Mouse (Mus musculus) hindbrain, embryonic 11.5 days (tissue): ENCODE results near the gene Fem1b. TPM values are rescaled to one million over a fixed set of nuclear protein-coding genes. Genes with fewer than 3 reads are reported as not detected.
"Not testable (repeated sequence)": the region's sequence is repeated elsewhere in the genome, so short reads cannot be mapped to it uniquely, and the experiment has no call there.

Experiments
- ATAC-seq: fragments of 200-750 bp; cut with Nextera tagmentation; 2 replicates; pipeline ENCODE4 v1.8.0; 2017; ENCODE audit warnings: mild to moderate bottlenecking, moderate TSS enrichment, moderate library complexity; ENCODE audit not compliant: low FRiP score
- DNase-seq: peaks from one replicate; pipeline ENCODE4 v3.0.0-alpha.2; 2015; ENCODE audit warnings: low spot score
- H3K27ac ChIP-seq: fragments of 300-500 bp; sonication (generic); 2 replicates; pipeline ENCODE4 v1.5.1; 2014; ENCODE audit warnings: mild to moderate bottlenecking, low read depth, low read length
- H3K27me3 ChIP-seq: fragments of 300-500 bp; sonication (generic); 2 replicates; pipeline ENCODE4 v1.6.1; 2014; ENCODE audit warnings: mild to moderate bottlenecking, low read length, moderate library complexity, mixed read lengths; ENCODE audit not compliant: control insufficient read depth, insufficient read depth
- H3K36me3 ChIP-seq: fragments of 300-500 bp; sonication (generic); 2 replicates; pipeline ENCODE4 v1.6.1; 2014; ENCODE audit warnings: mild to moderate bottlenecking, low read length, moderate library complexity, mixed read lengths; ENCODE audit not compliant: control insufficient read depth, insufficient read depth
- H3K4me1 ChIP-seq: fragments of 300-500 bp; sonication (generic); replicated peaks from 2 replicates; pipeline ENCODE4 v1.6.1; 2014; ENCODE audit warnings: low read length, mixed read lengths; ENCODE audit not compliant: control insufficient read depth, insufficient read depth
- H3K4me2 ChIP-seq: fragments of 300-500 bp; sonication (generic); replicated peaks from 2 replicates; pipeline ENCODE4 v1.6.1; 2014; ENCODE audit warnings: mild to moderate bottlenecking, low read depth, low read length
- H3K4me3 ChIP-seq: fragments of 300-500 bp; sonication (generic); 2 replicates; pipeline ENCODE4 v1.5.1; 2014; ENCODE audit warnings: low read depth, low read length
- H3K9ac ChIP-seq: fragments of 300-500 bp; sonication (generic); 2 replicates; pipeline ENCODE4 v1.6.1; 2014; ENCODE audit warnings: low read depth, low read length
- H3K9me3 ChIP-seq: fragments of 300-500 bp; sonication (generic); 2 replicates; pipeline ENCODE4 v1.6.1; 2016; ENCODE audit warnings: low read length; ENCODE audit not compliant: control insufficient read depth
- WGBS: fragments of 180-500 bp; shearing (Covaris S2); extraction: QIAGEN DNeasy Blood & Tissue Kit; methylation state at CpG from one replicate; pipeline ENCODE4 v1.1.7; 2014; 5-methylcytosine and 5-hydroxymethylcytosine counted together
- polyA plus RNA-seq: library from polyadenylated mRNA; unstranded; fragments of >200 nt; fragmentation: Nextera tagmentation; extraction: Ambion mirVana; gene quantifications from 2 replicates; pipeline ENCODE4 v1.2.1, GENCODE M21; 2014

Gene Fem1b
- 46.9 and 53.7 TPM in 2 replicates for polyA plus RNA-seq

DNA sequence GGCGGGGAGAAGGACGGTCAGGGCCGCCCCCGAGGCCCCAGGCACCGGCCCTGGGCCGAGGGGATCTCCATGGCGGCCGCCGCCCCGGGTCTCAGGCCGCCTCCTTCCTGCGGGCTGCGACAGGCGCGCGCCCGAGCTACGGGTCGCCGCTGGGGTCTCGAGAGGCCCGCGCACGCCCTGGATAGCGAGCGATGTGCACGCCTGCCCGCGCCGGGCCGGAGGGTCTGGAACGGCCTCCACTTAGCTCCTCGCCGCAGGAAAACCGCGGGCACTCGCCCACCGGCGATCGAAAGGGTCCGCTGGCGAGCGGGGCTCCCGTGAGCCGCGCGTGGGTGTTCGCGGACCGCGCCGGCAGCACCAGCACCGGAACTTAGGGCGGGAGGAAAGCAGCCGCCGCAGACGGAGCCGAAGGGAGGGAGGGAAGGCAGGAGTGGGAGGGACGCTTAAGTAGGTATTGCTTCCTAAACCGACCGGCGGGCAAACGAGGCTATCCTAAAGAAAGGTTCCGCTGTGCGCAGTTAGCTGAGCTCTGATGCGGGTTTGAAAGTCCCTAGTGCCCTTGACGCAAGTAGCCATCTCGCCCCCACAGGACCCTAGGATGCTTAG is at the start of gene Fem1b:
Gene Fem1b, minus strand, starts transcription at position 419 of the 606 bp plus-strand sequence.
- H3K27ac ChIP-seq = peak within 1 kb of the TSS; percentile 96
- WGBS = under 1% methylated on average over 54 of the region's 68 CpGs
- H3K4me1 ChIP-seq = 0 out of 2 replicates have a peak, but pooled peaks cover 2% of the 10 kb centered on the region
- no peaks in the 10 kb centered on the region for H3K36me3 ChIP-seq
- H3K9ac ChIP-seq = peak within 1 kb of the TSS; percentile 88
- H3K4me2 ChIP-seq = peak within 1 kb of the TSS; percentile 85
- H3K9me3 ChIP-seq = no peaks in the 10 kb centered on the region
- peak within 1 kb of the TSS; percentile 79 for H3K4me3 ChIP-seq
- peak; percentile 95 for DNase-seq
- peak; percentile 92 for ATAC-seq
- no peaks in the 10 kb centered on the region for H3K27me3 ChIP-seq

GRCm38 (mm10) chr9:62860866-62861265 is 49.1 kb upstream of the Fem1b start:
- no peak overlapping the region for H3K9ac ChIP-seq
- H3K36me3 ChIP-seq = no peaks in the 10 kb centered on the region
- H3K27ac ChIP-seq = no peak overlapping the region
- WGBS = 68% methylated on average over 4 of the region's 4 CpGs
- no peaks in the 10 kb centered on the region for H3K9me3 ChIP-seq
- H3K4me1 ChIP-seq = 0 out of 2 replicates have a peak, but pooled peaks cover 2% of the 10 kb centered on the region
- no peak overlapping the region for H3K4me3 ChIP-seq
- no peaks in the 10 kb centered on the region for H3K27me3 ChIP-seq
- H3K4me2 ChIP-seq = no peak overlapping the region
- DNase-seq = no peak
- ATAC-seq = no peak

GRCm38 (mm10) chr9:62860102-62860501 is 48.4 kb upstream of the Fem1b start:
- H3K4me3 ChIP-seq, H3K4me1 ChIP-seq, H3K9me3 ChIP-seq, H3K27me3 ChIP-seq, H3K27ac ChIP-seq, ATAC-seq, H3K4me2 ChIP-seq, DNase-seq, H3K36me3 ChIP-seq, H3K9ac ChIP-seq: not testable (repeated sequence)
- 66% methylated on average over 6 of the region's 7 CpGs for WGBS

GRCm38 (mm10) chr9:62858266-62859019 is 46.7 kb upstream of the Fem1b start:
- 59% methylated on average over 8 of the region's 8 CpGs for WGBS
- H3K36me3 ChIP-seq = no peaks in the 10 kb centered on the region
- no peak overlapping the region for H3K9ac ChIP-seq
- no peaks in the 10 kb centered on the region for H3K9me3 ChIP-seq
- no peak overlapping the region for H3K4me2 ChIP-seq
- no peaks in the 10 kb centered on the region for H3K27me3 ChIP-seq
- no peak for ATAC-seq
- H3K4me3 ChIP-seq = no peak overlapping the region
- no peak overlapping the region for H3K27ac ChIP-seq
- DNase-seq = no peak
- peaks cover 5% of the 10 kb centered on the region; the same call in 1 of the 2 replicates for H3K4me1 ChIP-seq

DNA sequence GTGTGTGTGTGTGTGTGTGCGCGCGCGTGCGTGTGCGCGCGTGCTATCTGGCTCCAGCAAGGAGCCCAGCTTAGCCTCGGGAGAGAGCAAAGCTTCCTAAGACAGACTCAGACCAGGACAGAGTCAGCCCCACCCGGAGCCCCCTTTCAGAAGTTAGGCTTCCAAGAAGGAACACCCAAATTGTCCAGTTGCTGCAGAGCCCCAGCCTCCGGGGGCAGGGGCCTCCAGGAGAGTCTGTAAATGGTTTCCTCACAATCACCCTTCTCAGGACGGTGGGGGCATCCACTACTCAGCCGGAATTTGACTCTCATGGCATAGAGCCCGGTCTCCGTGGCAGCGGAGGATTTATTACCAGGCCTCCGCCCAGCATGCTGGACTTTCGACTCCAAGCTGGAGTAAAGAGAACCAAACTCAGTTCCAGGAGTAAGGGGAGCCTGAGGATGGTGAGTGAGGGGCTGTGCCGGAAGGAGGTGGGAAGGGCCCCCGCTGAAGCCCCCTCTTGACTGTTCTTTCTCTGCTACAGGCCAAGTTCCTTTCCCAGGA is 46.1 kb upstream of the Fem1b start, which contains the start of gene Calml4:
Gene Calml4, plus strand, starts transcription at position 362 of the 543 bp plus-strand sequence.
- Histone ChIP-seq H3K27me3 (no peaks in the 10 kb centered on the region), H3K4me1 (peaks cover 5% of the 10 kb centered on the region; the same call in 1 of the 2 replicates), H3K9me3 (no peaks in the 10 kb centered on the region), H3K36me3 (no peaks in the 10 kb centered on the region), H3K9ac (no peak within 1 kb of the TSS), H3K27ac (no peak within 1 kb of the TSS), H3K4me2 (no peak within 1 kb of the TSS), H3K4me3 (no peak within 1 kb of the TSS)
- ATAC-seq (no peak), DNase-seq (no peak)
- 63% methylated on average over 20 of the region's 20 CpGs for WGBS

GRCm38 (mm10) chr9:62857216-62857615 is 45.5 kb upstream of the Fem1b start:
- ATAC-seq = no peak
- Histone ChIP-seq H3K4me2 (no peak overlapping the region), H3K27ac (no peak overlapping the region), H3K9me3 (no peaks in the 10 kb centered on the region), H3K27me3 (no peaks in the 10 kb centered on the region), H3K4me3 (no peak overlapping the region), H3K9ac (no peak overlapping the region), H3K36me3 (no peaks in the 10 kb centered on the region), H3K4me1 (peaks cover 5% of the 10 kb centered on the region; the same call in 1 of the 2 replicates)
- DNase-seq = no peak
- WGBS = 81% methylated on average over 9 of the region's 9 CpGs

GRCm38 (mm10) chr9:62854483-62854882 is 42.7 kb upstream of the Fem1b start:
- H3K27ac ChIP-seq = no peak overlapping the region
- no peak overlapping the region for H3K4me3 ChIP-seq
- no peaks in the 10 kb centered on the region for H3K9me3 ChIP-seq
- no peak overlapping the region for H3K4me2 ChIP-seq
- H3K4me1 ChIP-seq = peaks cover 5% of the 10 kb centered on the region; the same call in 1 of the 2 replicates
- no peaks in the 10 kb centered on the region for H3K27me3 ChIP-seq
- no peak overlapping the region for H3K9ac ChIP-seq
- DNase-seq = no peak
- WGBS = 76% methylated on average over 4 of the region's 4 CpGs
- no peak for ATAC-seq
- H3K36me3 ChIP-seq = no peaks in the 10 kb centered on the region

DNA sequence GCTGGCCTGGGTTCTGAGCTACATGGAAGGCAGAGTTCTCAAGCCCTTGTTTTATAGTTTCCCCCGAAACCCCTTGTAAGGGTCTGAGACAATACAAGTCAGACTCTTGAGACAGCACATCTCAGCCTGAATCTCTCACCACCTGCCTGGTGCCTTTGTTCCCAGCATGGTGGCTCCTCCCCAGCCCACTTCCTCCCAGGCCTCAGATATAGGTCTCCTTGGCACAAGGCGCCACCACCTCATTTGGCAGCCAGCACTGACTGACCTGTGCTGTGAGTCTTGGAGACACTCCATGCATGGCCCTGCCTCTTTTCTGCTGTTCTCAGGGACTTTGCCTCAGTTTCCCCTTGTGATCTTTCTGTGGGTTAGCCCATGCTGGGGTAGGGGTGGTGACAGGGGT is 39.8 kb upstream of the Fem1b start:
- H3K4me2 ChIP-seq = no peak overlapping the region
- no peaks in the 10 kb centered on the region for H3K9me3 ChIP-seq
- DNase-seq (no peak), ATAC-seq (no peak)
- H3K9ac ChIP-seq = no peak overlapping the region
- H3K36me3 ChIP-seq = no peaks in the 10 kb centered on the region
- H3K4me3 ChIP-seq = no peak overlapping the region
- 60% methylated on average over 2 of the region's 2 CpGs for WGBS
- H3K27me3 ChIP-seq = no peaks in the 10 kb centered on the region
- H3K27ac ChIP-seq = no peak overlapping the region
- H3K4me1 ChIP-seq = peaks cover 3% of the 10 kb centered on the region; the same call in 1 of the 2 replicates
